Mouse (Mus musculus) heart, postnatal 0 days (tissue): ENCODE results near the gene Gm37240.

ENCODE experiments used
- CTCF ChIP-seq: IDR thresholded peaks from 2 replicates; pipeline ENCODE4 v1.5.1; 2016; ENCODE audit warnings: antibody characterized with exemption, control low read depth, low read depth
- EP300 ChIP-seq: IDR thresholded peaks from 2 replicates; pipeline ENCODE4 v1.6.1; 2016; ENCODE audit warnings: antibody characterized with exemption, low read depth

- TF ChIP-seq CTCF (no peak), EP300 (no peak)
Observed at GRCm38 (mm10) chr3:84640536-84640935, 1246.8 kb downstream of the Gm37240 start.
